Mouse (Mus musculus) effector memory CD4-positive, alpha-beta T cell, adult 5 months (primary cell): ENCODE results near the gene Cd46. TPM values are rescaled to one million over a fixed set of nuclear protein-coding genes. Genes with fewer than 3 reads are reported as not detected.

Experiments used
- polyA plus RNA-seq: library from polyadenylated mRNA; unstranded; fragments of 100-300 nt; shearing (Covaris generic); gene quantifications from one replicate; pipeline ENCODE4 v1.2.1, GENCODE M21; 2017

The Cd46 gene
- 1.8 TPM for polyA plus RNA-seq

DNA sequence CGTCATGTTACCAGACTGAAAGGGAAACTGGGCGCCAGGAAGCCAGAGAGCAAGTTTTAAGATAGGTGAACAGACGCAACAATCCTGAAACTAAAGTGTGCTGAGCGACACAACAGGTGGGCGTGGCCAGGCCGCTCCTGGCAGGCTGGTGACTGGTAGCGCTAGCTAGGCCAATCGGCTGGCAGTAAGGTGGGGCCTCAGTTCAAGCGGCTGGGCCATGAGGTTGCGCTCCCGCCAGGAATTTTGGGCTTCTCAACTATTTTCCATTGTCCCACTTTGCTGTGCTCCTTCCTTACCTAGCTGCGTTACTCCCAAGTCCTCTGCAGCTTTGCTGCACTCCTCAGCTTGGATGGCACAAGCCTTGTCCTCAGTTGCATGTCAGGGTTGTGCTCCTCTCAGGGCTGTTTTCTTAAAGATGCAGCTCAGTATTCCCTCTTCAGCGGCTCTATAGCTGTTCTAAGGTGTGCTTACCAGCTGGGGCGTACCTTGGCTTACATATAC lies at the start of gene Cd46:
Cd46 (minus strand) TSS at position 30 of the 501 bp plus-strand sequence.

DNA sequence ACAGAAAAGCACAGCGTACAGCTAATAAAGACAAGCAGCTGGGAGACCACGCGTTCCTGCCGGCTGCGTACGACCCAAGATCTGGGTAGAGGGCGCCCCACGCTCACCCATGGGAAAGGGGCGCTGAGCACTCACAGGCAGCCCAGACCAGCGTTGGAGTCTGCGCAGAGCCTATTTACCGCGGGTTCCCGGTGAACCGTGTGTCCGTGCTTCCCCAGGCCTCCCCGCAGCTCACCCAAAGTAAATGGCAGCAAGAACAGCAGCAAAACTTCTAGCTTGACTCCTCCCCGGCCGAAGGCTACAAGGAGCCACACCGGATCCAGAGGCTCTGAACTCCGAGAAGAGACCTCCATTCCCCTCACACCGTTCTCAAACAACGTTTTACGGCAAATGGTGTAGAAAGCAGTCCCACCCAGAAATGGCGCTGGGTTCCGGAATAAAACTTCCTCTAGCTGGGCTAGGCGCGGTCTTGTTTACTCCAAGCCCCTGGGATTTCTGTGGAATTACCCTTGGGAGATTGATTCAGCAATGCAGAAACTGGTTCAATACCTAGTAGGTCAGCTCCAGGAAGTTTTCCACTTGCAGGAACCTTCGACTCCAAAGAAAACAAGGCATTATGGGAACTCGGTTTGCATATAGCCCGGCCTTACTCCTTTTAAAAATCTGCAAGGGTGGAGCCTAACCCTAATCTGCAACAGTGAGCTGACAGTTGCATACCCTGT lies 39.1 kb upstream of the Cd46 start, which contains the start of gene Cr1l:
Cr1l (minus strand) TSS at position 634 of the 722 bp plus-strand sequence.

Other genes starting within 250 kb of the Cd46 start
- gene Cd34, start 153.4 kb downstream of the Cd46 start, polyA plus RNA-seq = 0.16 TPM
- gene Cr1l, start 39.3 kb upstream of the Cd46 start, polyA plus RNA-seq = 173 TPM
- gene Cr2, start 84.5 kb upstream of the Cd46 start, polyA plus RNA-seq = 0.75 TPM